Mouse (Mus musculus) ES-Bruce4 (cell line): ENCODE results near the gene Scgb1c1.

Source experiments
- CTCF ChIP-seq: IDR thresholded peaks from one replicate; pipeline ENCODE4 v1.8.1; 2011; ENCODE audit warnings: low read depth, low read length
- EP300 ChIP-seq: IDR thresholded peaks from 2 replicates; pipeline ENCODE4 v1.6.1; 2011; ENCODE audit warnings: low read depth, low read length; ENCODE audit not compliant: insufficient read depth
- POLR2A ChIP-seq: IDR thresholded peaks from one replicate; pipeline ENCODE4 v1.8.1; 2011; ENCODE audit warnings: low read length; ENCODE audit not compliant: insufficient read depth

DNA sequence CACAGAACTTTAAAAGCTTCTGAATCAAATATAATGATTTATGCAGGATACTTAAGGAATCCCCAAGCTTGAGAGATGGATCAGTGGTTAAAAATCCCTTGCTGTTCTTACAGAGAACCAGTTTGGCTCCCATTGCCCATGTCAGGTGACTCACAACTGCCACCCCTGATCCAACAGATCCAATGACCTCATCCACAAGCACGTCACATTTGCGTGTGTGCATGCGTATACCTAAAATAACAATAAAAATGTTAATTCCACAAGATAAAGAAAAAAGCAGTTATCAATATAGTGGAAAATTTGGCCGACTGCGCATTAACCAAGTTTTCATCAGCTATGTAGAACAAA is 24.1 kb upstream of the Scgb1c1 start:
- TF ChIP-seq CTCF (no peak), POLR2A (no peak), EP300 (no peak)
